Mouse (Mus musculus) midbrain, embryonic 16.5 days (tissue): Measurements from ENCODE around the gene Nell1. TPM values are rescaled to one million over a fixed set of nuclear protein-coding genes. Genes with fewer than 3 reads are reported as not detected.
A peak's percentile ranks its signal among the peaks of the same experiment; 100 is the strongest.

Experiments
- ATAC-seq: fragments of 200-750 bp; cut with Nextera tagmentation; 2 replicates; pipeline ENCODE4 v1.8.0; 2017; ENCODE audit warnings: moderate TSS enrichment
- H3K27ac ChIP-seq: fragments of 300-500 bp; sonication (generic); 2 replicates; pipeline ENCODE4 v1.5.1; 2014; ENCODE audit warnings: mild to moderate bottlenecking, low read length, mixed read lengths
- H3K27me3 ChIP-seq: fragments of 300-500 bp; sonication (generic); 2 replicates; pipeline ENCODE4 v1.6.1; 2014; ENCODE audit warnings: low read depth, low read length, mixed read lengths; ENCODE audit not compliant: control insufficient read depth, insufficient read depth
- H3K36me3 ChIP-seq: fragments of 300-500 bp; sonication (generic); 2 replicates; pipeline ENCODE4 v1.6.1; 2014; ENCODE audit warnings: mild to moderate bottlenecking, low read length, moderate library complexity, mixed read lengths; ENCODE audit not compliant: control insufficient read depth, insufficient read depth
- H3K4me1 ChIP-seq: fragments of 300-500 bp; sonication (generic); 2 replicates; pipeline ENCODE4 v1.6.1; 2014; ENCODE audit warnings: mild to moderate bottlenecking, low read length, mixed read lengths; ENCODE audit not compliant: control insufficient read depth, insufficient read depth
- H3K4me2 ChIP-seq: fragments of 300-500 bp; sonication (generic); 2 replicates; pipeline ENCODE4 v1.6.1; 2014; ENCODE audit warnings: mild to moderate bottlenecking, low read length, mixed read lengths
- H3K4me3 ChIP-seq: fragments of 300-500 bp; sonication (generic); 2 replicates; pipeline ENCODE4 v1.5.1; 2014; ENCODE audit warnings: low read depth, mild to moderate bottlenecking, low read length, moderate library complexity, mixed read lengths
- H3K9ac ChIP-seq: fragments of 300-500 bp; sonication (generic); 2 replicates; pipeline ENCODE4 v1.6.1; 2014; ENCODE audit warnings: low read depth, low read length, mixed read lengths
- H3K9me3 ChIP-seq: fragments of 300-500 bp; sonication (generic); replicated peaks from 2 replicates; pipeline ENCODE4 v1.6.1; 2014; ENCODE audit warnings: mild to moderate bottlenecking, low read length, mixed read lengths; ENCODE audit not compliant: control insufficient read depth, poor library complexity, severe bottlenecking
- WGBS: fragments of 180-500 bp; shearing (Covaris S2); extraction: QIAGEN DNeasy Blood & Tissue Kit; methylation state at CpG from one replicate; pipeline ENCODE4 v1.1.7; 2014; 5-methylcytosine and 5-hydroxymethylcytosine counted together
- polyA plus RNA-seq: library from polyadenylated mRNA; unstranded; fragments of >200 nt; fragmentation: Nextera tagmentation; extraction: Ambion mirVana; gene quantifications from 2 replicates; pipeline ENCODE4 v1.2.1, GENCODE M21; 2015

Nell1 gene
- polyA plus RNA-seq, 1 experiment from 2014 or later, result 40.1 TPM

DNA sequence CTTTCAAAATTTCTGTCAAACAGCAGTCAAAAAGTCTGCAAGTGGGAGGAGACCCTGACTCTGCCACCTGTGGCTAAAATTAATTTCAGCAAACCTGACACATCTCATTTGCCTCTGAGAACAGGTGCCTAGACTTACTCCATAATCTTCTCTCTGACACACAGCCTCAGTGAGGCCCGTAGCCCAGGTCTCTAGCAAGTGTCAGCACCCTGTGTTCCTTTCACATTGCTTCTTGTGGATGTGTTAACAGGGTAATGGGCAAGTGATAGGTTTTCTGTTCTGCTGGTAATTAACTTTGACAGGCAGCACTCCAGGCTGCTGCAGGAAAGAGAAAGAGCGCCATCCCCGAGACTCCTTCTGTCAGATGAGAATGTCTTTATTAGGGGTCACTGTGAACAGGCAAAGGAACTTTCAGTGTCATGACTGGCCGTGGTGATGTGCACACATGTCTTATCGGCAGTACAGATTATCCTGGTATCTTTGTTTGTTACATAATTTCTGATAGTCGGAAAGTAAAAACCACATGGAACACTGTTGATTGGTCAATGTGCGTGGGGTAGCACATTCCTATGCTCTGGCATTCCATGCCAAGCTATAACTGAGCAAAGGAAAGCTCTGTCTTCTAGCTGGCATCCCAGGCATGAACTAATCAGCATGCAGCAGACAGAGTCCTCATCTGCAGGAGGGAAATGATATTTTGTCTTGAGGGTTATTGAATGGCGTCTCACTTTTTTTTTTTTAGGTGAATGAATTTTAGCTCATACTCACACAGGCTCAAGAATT lies 614.2 kb downstream of the Nell1 start:
- peak; percentile 71 for ATAC-seq
- Histone ChIP-seq H3K36me3 (no peaks in the 10 kb centered on the region), H3K4me1 (peaks cover 2% of the 10 kb centered on the region; the same call in 1 of the 2 replicates), H3K9me3 (no peaks in the 10 kb centered on the region), H3K9ac (no peak overlapping the region), H3K27ac (no peak overlapping the region), H3K4me2 (no peak overlapping the region), H3K4me3 (no peak overlapping the region), H3K27me3 (no peaks in the 10 kb centered on the region)
- 33% methylated on average over 8 of the region's 8 CpGs for WGBS

GRCm38 (mm10) chr7:50598890-50599289 lies 624.2 kb downstream of the Nell1 start, which contains the start of gene 4933405O20Rik:
Gene 4933405O20Rik, plus strand, starts transcription at chr7:50599190.
- Histone ChIP-seq H3K9me3 (no peaks in the 10 kb centered on the region), H3K27ac (no peak within 1 kb of the TSS), H3K4me2 (no peak within 1 kb of the TSS), H3K36me3 (no peaks in the 10 kb centered on the region), H3K27me3 (no peaks in the 10 kb centered on the region), H3K4me1 (no peaks in the 10 kb centered on the region), H3K4me3 (no peak within 1 kb of the TSS), H3K9ac (no peak within 1 kb of the TSS)
- 81% methylated on average over 3 of the region's 3 CpGs for WGBS
- ATAC-seq, result no peak

GRCm38 (mm10) chr7:50614101-50614500 lies 639.4 kb downstream of the Nell1 start:
- Histone ChIP-seq H3K27me3 (no peaks in the 10 kb centered on the region), H3K4me2 (no peak overlapping the region), H3K36me3 (no peaks in the 10 kb centered on the region), H3K27ac (no peak overlapping the region), H3K4me3 (no peak overlapping the region), H3K9me3 (no peaks in the 10 kb centered on the region), H3K9ac (no peak overlapping the region), H3K4me1 (no peaks in the 10 kb centered on the region)
- WGBS, result 48% methylated on average over 2 of the region's 2 CpGs
- no peak for ATAC-seq

DNA sequence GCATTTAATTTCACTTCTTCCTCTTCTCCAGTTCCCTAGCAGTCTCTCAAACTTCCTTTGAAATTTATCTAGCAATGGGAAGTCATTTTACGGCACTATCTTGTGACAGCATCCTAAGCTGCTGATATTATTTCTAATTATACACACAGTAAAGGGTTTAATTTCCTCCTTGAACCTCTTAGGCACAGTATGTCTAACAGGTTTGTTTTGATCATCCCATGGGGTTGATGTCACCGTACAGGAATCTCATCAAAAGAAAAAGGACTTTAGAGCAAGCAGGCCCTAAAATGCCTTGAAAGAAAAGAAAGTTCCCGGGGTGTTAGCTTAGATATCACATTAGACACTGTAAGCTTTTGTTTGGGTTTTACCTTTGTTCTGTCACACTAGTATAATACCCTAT lies 654.5 kb downstream of the Nell1 start:
- H3K9ac ChIP-seq, result no peak overlapping the region
- no peak overlapping the region for H3K27ac ChIP-seq
- ATAC-seq, result no peak
- no peaks in the 10 kb centered on the region for H3K27me3 ChIP-seq
- H3K4me1 ChIP-seq, result no peaks in the 10 kb centered on the region
- H3K4me3 ChIP-seq, result no peak overlapping the region
- no peaks in the 10 kb centered on the region for H3K36me3 ChIP-seq
- H3K4me2 ChIP-seq, result no peak overlapping the region
- no peaks in the 10 kb centered on the region for H3K9me3 ChIP-seq
- WGBS, result 36% methylated on average over 3 of the region's 3 CpGs

DNA sequence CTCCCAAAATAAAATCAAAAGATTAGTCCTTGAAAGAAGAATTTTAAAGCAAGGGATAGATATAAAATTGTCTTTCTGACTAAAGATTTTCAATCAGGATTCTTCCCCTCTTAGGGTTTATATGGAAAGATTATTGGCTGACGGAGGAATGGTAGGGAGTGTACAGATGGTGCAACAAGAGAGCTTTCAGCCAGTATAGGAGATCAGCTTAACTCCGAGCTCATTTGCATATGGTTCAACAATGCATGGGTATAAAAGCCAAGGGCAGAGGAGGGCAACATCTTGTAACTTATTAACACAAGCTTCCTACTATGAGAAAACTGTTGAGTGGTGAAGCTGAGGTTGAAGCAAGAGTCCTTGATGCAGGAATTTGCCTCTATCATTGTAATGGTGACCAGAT lies 658.5 kb downstream of the Nell1 start:
- no peaks in the 10 kb centered on the region for H3K4me1 ChIP-seq
- no peaks in the 10 kb centered on the region for H3K36me3 ChIP-seq
- no peak for ATAC-seq
- no peak overlapping the region for H3K27ac ChIP-seq
- H3K9me3 ChIP-seq, result no peaks in the 10 kb centered on the region
- no peak overlapping the region for H3K4me2 ChIP-seq
- H3K27me3 ChIP-seq, result no peaks in the 10 kb centered on the region
- H3K4me3 ChIP-seq, result no peak overlapping the region
- no peak overlapping the region for H3K9ac ChIP-seq
- 41% methylated on average over 2 of the region's 2 CpGs for WGBS

DNA sequence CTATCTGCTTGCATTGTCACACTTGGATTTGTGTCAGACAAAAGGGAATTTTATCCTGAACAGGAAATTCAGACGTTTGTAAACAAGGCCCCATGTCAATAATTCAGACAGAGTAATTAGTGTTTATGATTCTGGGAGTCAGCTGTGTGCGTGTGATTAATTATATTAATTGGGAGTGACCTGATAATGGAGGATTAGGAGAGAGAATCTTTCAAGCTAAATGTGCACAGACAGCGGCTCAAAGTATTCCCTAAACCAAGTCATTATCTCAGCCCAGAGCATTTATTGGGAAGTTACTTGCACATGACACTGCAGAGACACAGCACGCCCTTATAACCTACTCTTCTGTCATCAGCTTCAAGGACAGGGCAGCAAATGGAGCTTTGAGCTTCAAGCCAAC lies 697.6 kb downstream of the Nell1 start:
- no peaks in the 10 kb centered on the region for H3K4me1 ChIP-seq
- no peak overlapping the region for H3K4me3 ChIP-seq
- no peak for ATAC-seq
- no peaks in the 10 kb centered on the region for H3K27me3 ChIP-seq
- H3K27ac ChIP-seq, result no peak overlapping the region
- H3K9ac ChIP-seq, result no peak overlapping the region
- H3K4me2 ChIP-seq, result no peak overlapping the region
- WGBS, result 65% methylated on average over 4 of the region's 4 CpGs
- H3K36me3 ChIP-seq, result no peaks in the 10 kb centered on the region
- no peaks in the 10 kb centered on the region for H3K9me3 ChIP-seq

DNA sequence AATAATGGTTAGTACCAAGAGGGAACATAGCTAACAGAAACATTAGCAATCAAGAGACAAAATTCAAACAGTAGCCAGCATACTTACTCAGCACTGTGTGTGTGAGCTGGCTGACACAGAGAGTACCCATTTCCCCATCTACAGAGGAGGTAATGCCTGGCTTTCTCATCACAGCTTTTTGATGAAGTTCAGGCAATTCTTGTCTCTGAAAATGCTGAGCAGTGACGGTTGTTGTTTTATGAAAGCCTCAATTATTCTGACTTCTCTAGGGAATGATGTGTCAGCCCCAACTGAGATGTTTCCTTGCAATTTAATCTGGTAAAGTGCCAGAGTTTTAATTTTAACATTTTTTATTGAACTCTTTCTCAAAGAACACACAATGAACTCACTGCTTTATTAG lies 700.8 kb downstream of the Nell1 start:
- ATAC-seq, result no peak
- H3K4me1 ChIP-seq, result no peaks in the 10 kb centered on the region
- no peaks in the 10 kb centered on the region for H3K36me3 ChIP-seq
- H3K27me3 ChIP-seq, result no peaks in the 10 kb centered on the region
- 55% methylated on average over 1 of the region's 1 CpGs for WGBS
- H3K4me2 ChIP-seq, result no peak overlapping the region
- H3K9me3 ChIP-seq, result no peaks in the 10 kb centered on the region
- H3K27ac ChIP-seq, result no peak overlapping the region
- no peak overlapping the region for H3K9ac ChIP-seq
- H3K4me3 ChIP-seq, result no peak overlapping the region

- no peak overlapping the region for H3K4me3 ChIP-seq
- H3K9ac ChIP-seq, result no peak overlapping the region
- H3K27me3 ChIP-seq, result no peaks in the 10 kb centered on the region
- no peak overlapping the region for H3K4me2 ChIP-seq
- WGBS, result 63% methylated on average over 1 of the region's 1 CpGs
- H3K36me3 ChIP-seq, result no peaks in the 10 kb centered on the region
- ATAC-seq, result no peak
- H3K4me1 ChIP-seq, result no peaks in the 10 kb centered on the region
- no peak overlapping the region for H3K27ac ChIP-seq
- H3K9me3 ChIP-seq, result no peaks in the 10 kb centered on the region
Observed at GRCm38 (mm10) chr7:50677511-50677910, 702.8 kb downstream of the Nell1 start.

- H3K36me3 ChIP-seq, result no peaks in the 10 kb centered on the region
- ATAC-seq, result no peak
- H3K4me3 ChIP-seq, result no peak overlapping the region
- H3K27me3 ChIP-seq, result no peaks in the 10 kb centered on the region
- no peaks in the 10 kb centered on the region for H3K4me1 ChIP-seq
- H3K9ac ChIP-seq, result no peak overlapping the region
- no peak overlapping the region for H3K27ac ChIP-seq
- no peak overlapping the region for H3K4me2 ChIP-seq
- 69% methylated on average over 5 of the region's 5 CpGs for WGBS
- H3K9me3 ChIP-seq, result no peaks in the 10 kb centered on the region
Observed at GRCm38 (mm10) chr7:50686337-50686736, 711.7 kb downstream of the Nell1 start.
